Comparison of ENCODE assay signal across 12 mouse cellular contexts in the genomic region with DNA sequence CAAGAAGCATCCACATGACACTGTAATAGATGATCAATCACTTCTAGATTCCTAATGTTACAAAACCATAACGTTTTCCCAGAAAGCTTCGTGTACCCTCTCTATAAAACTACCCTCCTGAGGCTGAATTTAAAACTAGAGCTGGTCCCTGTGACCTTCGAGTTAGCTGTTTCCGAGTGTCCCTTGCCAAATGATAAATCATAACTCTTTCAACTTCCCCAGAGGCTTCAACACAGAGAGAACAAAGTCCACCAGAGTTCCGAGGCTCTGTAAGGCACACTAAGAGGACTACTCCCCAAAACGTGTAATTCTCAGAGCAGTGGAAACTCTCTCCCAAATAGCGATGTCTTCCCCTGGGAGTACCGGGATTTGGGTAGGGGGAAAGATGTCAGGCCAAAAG. TPM values are rescaled to one million over a fixed set of nuclear protein-coding genes. Genes with fewer than 3 reads are reported as not detected.
DNase-seq lines count a peak whose midpoint lies in the region; ATAC-seq lines count a peak whose summit lies in the region.
"Had no signal": no experiment of that assay in that cellular context is flagged by ENCODE, and none has a peak within 500 bp of the region (broad histone marks: within the 10 kb centered on the region; RNA-seq: fewer than 3 reads in every experiment).

No protein-coding gene starts in this region.

- no peaks in the 10 kb centered on the region for H3K36me3 ChIP-seq in heart, embryonic 16.5 days (ENCODE audit: control insufficient read depth, insufficient read depth)
- H3K36me3 ChIP-seq in liver, embryonic 16.5 days (ENCODE audit: control insufficient read depth, insufficient read depth): no peaks in the 10 kb centered on the region
- H3K36me3 ChIP-seq in liver, embryonic 11.5 days (ENCODE audit: control insufficient read depth, insufficient read depth, low read length): no peaks in the 10 kb centered on the region
- no peaks in the 10 kb centered on the region for H3K36me3 ChIP-seq in intestine, embryonic 14.5 days (ENCODE audit: control insufficient read depth, insufficient read depth, low read length)
- H3K36me3 ChIP-seq in stomach, embryonic 14.5 days (ENCODE audit: control insufficient read depth, insufficient read depth, low read length): no peaks in the 10 kb centered on the region
- H3K36me3 ChIP-seq: midbrain, embryonic 10.5 days had no signal

- peaks cover 38% of the 10 kb centered on the region for H3K4me1 ChIP-seq in heart, embryonic 16.5 days (ENCODE audit: control insufficient read depth, insufficient read depth, low read length)
- peaks cover 32% of the 10 kb centered on the region for H3K4me1 ChIP-seq in liver, embryonic 16.5 days (ENCODE audit: control insufficient read depth, low read depth, low read length)
- peaks cover 43% of the 10 kb centered on the region for H3K4me1 ChIP-seq in liver, embryonic 11.5 days (replicated peaks; ENCODE audit: control insufficient read depth, insufficient read depth, low read length)
- H3K4me1 ChIP-seq in intestine, embryonic 14.5 days (replicated peaks; ENCODE audit: control insufficient read depth, insufficient read depth, low read length): peaks cover 43% of the 10 kb centered on the region
- H3K4me1 ChIP-seq in stomach, embryonic 14.5 days (ENCODE audit: control insufficient read depth, insufficient read depth, low read length): peaks cover 22% of the 10 kb centered on the region

- intact Hi-C loops in heart, postnatal 25 days (cut with DNase I): loop anchor here (5.0 kb wide), 1 partner anchor 35 kb away; no protein-coding TSS in a partner anchor

- WGBS in heart, embryonic 16.5 days: 19% methylated on average over 8 of the region's 8 CpGs
- 31% methylated on average over 8 of the region's 8 CpGs for WGBS in liver, embryonic 16.5 days (ENCODE audit: insufficient replicate concordance)
- 42% methylated on average over 8 of the region's 8 CpGs for WGBS in liver, embryonic 11.5 days
- WGBS in intestine, embryonic 14.5 days: 9% methylated on average over 8 of the region's 8 CpGs
- WGBS in stomach, embryonic 14.5 days: 11% methylated on average over 8 of the region's 8 CpGs

- no peak overlapping the region; the same call in 1 of the 2 replicates for H3K27ac ChIP-seq in heart, embryonic 16.5 days (ENCODE audit: low read length)
- H3K27ac ChIP-seq in liver, embryonic 16.5 days (ENCODE audit: low read length): no peak overlapping the region
- no peak overlapping the region for H3K27ac ChIP-seq in liver, embryonic 11.5 days (ENCODE audit: low read depth, low read length)
- no peak overlapping the region for H3K27ac ChIP-seq in intestine, embryonic 14.5 days (ENCODE audit: low read depth)
- H3K27ac ChIP-seq in stomach, embryonic 14.5 days (ENCODE audit: low read length): no peak overlapping the region
- H3K27ac ChIP-seq: liver, embryonic 14.5 days had no signal

- peak overlapping the region; percentile 33 for H3K4me2 ChIP-seq in heart, embryonic 16.5 days (ENCODE audit: low read depth, low read length)
- no peak overlapping the region for H3K4me2 ChIP-seq in liver, embryonic 16.5 days (ENCODE audit: low read depth, low read length)
- H3K4me2 ChIP-seq in liver, embryonic 11.5 days: no peak overlapping the region
- peak overlapping the region; percentile 35 for H3K4me2 ChIP-seq in intestine, embryonic 14.5 days (ENCODE audit: low read length)
- peak overlapping the region; percentile 15; the same call in 1 of the 2 replicates for H3K4me2 ChIP-seq in stomach, embryonic 14.5 days (replicated peaks; ENCODE audit: low read depth, low read length)

- peak overlapping the region; percentile 24; the same call in 1 of the 2 replicates for H3K9ac ChIP-seq in heart, embryonic 16.5 days (ENCODE audit: low read length)
- H3K9ac ChIP-seq in liver, embryonic 16.5 days (ENCODE audit: low read depth, low read length): peak overlapping the region; percentile 4; the same call in 1 of the 2 replicates
- H3K9ac ChIP-seq in liver, embryonic 11.5 days (ENCODE audit: low read depth, low read length): no peak overlapping the region
- H3K9ac ChIP-seq in intestine, embryonic 14.5 days (ENCODE audit: low read length): no peak overlapping the region
- no peak overlapping the region for H3K9ac ChIP-seq in stomach, embryonic 14.5 days (replicated peaks; ENCODE audit: low read depth, low read length)
- H3K9ac ChIP-seq: liver, embryonic 14.5 days had no signal

- ATAC-seq in heart, embryonic 16.5 days (replicated peaks; ENCODE audit: extremely low read depth, insufficient read depth, low FRiP score): no peak
- no peak for ATAC-seq in liver, embryonic 16.5 days (ENCODE audit: low read depth)
- no peak for ATAC-seq in liver, embryonic 11.5 days (replicated peaks; ENCODE audit: low FRiP score)
- ATAC-seq in intestine, embryonic 14.5 days (replicated peaks; ENCODE audit: low FRiP score, low TSS enrichment, low read depth): no peak
- no peak for ATAC-seq in stomach, embryonic 14.5 days (ENCODE audit: insufficient number of reproducible peaks, insufficient read depth, low FRiP score, low read depth)
- ATAC-seq: forebrain, embryonic 16.5 days had no signal

- H3K4me3 ChIP-seq in heart, embryonic 16.5 days (ENCODE audit: low read length): peak overlapping the region; percentile 3; the same call in 1 of the 2 replicates
- H3K4me3 ChIP-seq in liver, embryonic 16.5 days (ENCODE audit: low read depth, low read length): no peak overlapping the region
- no peak overlapping the region for H3K4me3 ChIP-seq in liver, embryonic 11.5 days (ENCODE audit: low read depth, low read length)
- H3K4me3 ChIP-seq in intestine, embryonic 14.5 days (ENCODE audit: low read depth, low read length): no peak overlapping the region
- H3K4me3 ChIP-seq in stomach, embryonic 14.5 days (ENCODE audit: low read depth, low read length): no peak overlapping the region
- H3K4me3 ChIP-seq: midbrain, embryonic 10.5 days had no signal

- DNase-seq in heart, postnatal 25 days (ENCODE audit: low spot score): no peak
- DNase-seq in liver, embryonic 11.5 days (ENCODE audit: low spot score): no peak
- DNase-seq in intestine, embryonic 14.5 days (ENCODE audit: low spot score): no peak
- no peak for DNase-seq in cerebellum, postnatal 4 days (ENCODE audit: low spot score in 2 of 2)
- DNase-seq: cerebellum, adult 9-10 months; right cerebral cortex, postnatal 4 days had no signal

- H3K9me3 ChIP-seq in heart, embryonic 16.5 days (replicated peaks; ENCODE audit: control insufficient read depth, low read length): no peaks in the 10 kb centered on the region
- H3K9me3 ChIP-seq in liver, embryonic 16.5 days (replicated peaks; ENCODE audit: control insufficient read depth, low read length): no peaks in the 10 kb centered on the region
- H3K9me3 ChIP-seq in liver, embryonic 11.5 days (ENCODE audit: control insufficient read depth, low read length): no peaks in the 10 kb centered on the region
- no peaks in the 10 kb centered on the region for H3K9me3 ChIP-seq in intestine, embryonic 14.5 days (ENCODE audit: control insufficient read depth, low read length)
- no peaks in the 10 kb centered on the region for H3K9me3 ChIP-seq in stomach, embryonic 14.5 days (ENCODE audit: control insufficient read depth, low read depth, low read length)
- H3K9me3 ChIP-seq: midbrain, embryonic 10.5 days had no signal

- no peaks in the 10 kb centered on the region for H3K27me3 ChIP-seq in heart, embryonic 16.5 days (ENCODE audit: control insufficient read depth, insufficient read depth, low read length)
- no peaks in the 10 kb centered on the region for H3K27me3 ChIP-seq in liver, embryonic 16.5 days (ENCODE audit: control insufficient read depth, insufficient read depth, low read depth, low read length)
- no peaks in the 10 kb centered on the region for H3K27me3 ChIP-seq in liver, embryonic 11.5 days (replicated peaks; ENCODE audit: control insufficient read depth, insufficient read depth, low read length)
- no peaks in the 10 kb centered on the region for H3K27me3 ChIP-seq in intestine, embryonic 14.5 days (replicated peaks; ENCODE audit: control insufficient read depth, insufficient read depth, low read length)
- no peaks in the 10 kb centered on the region for H3K27me3 ChIP-seq in stomach, embryonic 14.5 days (ENCODE audit: control insufficient read depth, insufficient read depth, low read length)

RNA-seq across cellular contexts. Expression of a gene that starts 29.4 kb away (rescaled TPM):
- 3.2 and 3.6 TPM in 2 replicates for polyA plus RNA-seq in heart, embryonic 16.5 days (2015; fragmentation: Nextera tagmentation; extraction: Ambion mirVana)
- 10 to 100 TPM in 1 of 2 experiments, 1 to 10 TPM in 1; 9.6 to 13.0 TPM for total RNA-seq in heart, postnatal 25 days (2021)
- 4.2 and 5.7 TPM in 2 replicates for polyA plus RNA-seq in liver, embryonic 16.5 days (2015; fragmentation: Nextera tagmentation; extraction: Ambion mirVana)
- polyA plus RNA-seq in liver, embryonic 11.5 days (2014; fragmentation: Nextera tagmentation; extraction: Ambion mirVana): 5.1 and 5.4 TPM in 2 replicates
- 3.8 and 4.3 TPM in 2 replicates for polyA plus RNA-seq in intestine, embryonic 14.5 days (2014; fragmentation: Nextera tagmentation; extraction: Ambion mirVana)
- 4.1 and 4.5 TPM in 2 replicates for polyA plus RNA-seq in stomach, embryonic 14.5 days (2014; fragmentation: Nextera tagmentation; extraction: Ambion mirVana)

Comparison
In these comparisons a context has a peak if more than half of its experiments do, and no peak if none do; other contexts are left out.
1. H3K9ac ChIP-seq: peak in heart, embryonic 16.5 days (single experiment) and liver, embryonic 16.5 days (single experiment); none in liver, embryonic 11.5 days (single experiment), intestine, embryonic 14.5 days (single experiment) and stomach, embryonic 14.5 days (single experiment).
2. H3K4me2 ChIP-seq: peak in heart, embryonic 16.5 days (single experiment), intestine, embryonic 14.5 days (single experiment) and stomach, embryonic 14.5 days (single experiment); none in liver, embryonic 16.5 days (single experiment) and liver, embryonic 11.5 days (single experiment).